Mouse (Mus musculus): Measurements from ENCODE around the gene Ptprm. TPM values are rescaled to one million over a fixed set of nuclear protein-coding genes. Genes with fewer than 3 reads are reported as not detected.

Gene Ptprm
- total RNA-seq, 1 experiment from 2014 or later: not detected

DNA sequence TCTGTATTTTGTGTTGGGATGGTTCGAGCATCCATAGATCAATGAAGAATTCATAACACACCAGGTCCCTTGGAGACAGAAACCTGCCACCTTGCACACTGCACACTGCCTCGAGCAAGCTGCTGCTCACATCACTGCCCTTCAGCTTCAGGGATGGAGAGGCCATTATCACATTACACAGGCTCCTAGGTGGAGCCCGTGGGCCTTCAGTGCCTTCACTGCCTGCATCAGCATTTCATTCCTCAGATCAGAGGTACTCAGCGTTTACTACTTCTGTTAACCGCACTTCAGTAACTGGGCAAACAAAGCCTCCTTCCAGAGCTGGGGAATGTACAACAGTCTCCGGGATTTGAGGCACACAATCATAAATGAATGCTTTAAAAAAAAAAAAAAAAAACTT lies 101.3 kb downstream of the Ptprm start:
- no peak for ATAC-seq (ENCODE audit: extremely low read depth, insufficient number of reproducible peaks, low FRiP score, poor library complexity, severe bottlenecking)

DNA sequence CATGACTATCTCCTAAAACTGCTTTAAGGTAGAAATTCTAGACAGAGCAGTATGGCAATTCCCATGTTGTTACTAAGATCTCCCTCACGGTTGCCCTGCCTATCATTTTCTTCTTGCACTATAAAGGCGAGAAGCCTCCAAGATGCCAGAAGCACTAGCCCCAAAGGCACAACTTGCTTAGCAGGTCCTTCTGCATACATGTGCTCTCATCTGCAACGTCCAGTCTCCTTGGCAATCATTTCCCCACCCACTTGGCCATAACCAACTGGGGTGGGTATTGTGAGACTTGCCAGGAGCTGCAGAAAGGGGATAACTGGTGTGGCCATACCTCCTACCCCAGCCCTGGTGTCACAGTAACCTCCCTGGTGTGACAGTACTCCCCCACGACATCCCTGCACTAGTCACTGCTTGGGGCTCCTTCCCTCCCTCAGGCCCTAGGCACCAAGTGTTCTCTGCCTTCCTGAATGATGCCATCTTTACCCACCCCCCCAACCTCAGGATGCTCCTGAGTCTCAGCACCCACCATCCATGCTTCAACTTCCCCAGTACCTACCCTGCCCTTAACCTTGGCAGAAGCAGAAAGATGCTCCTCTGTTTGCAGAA lies 108.9 kb downstream of the Ptprm start:
- no peak for ATAC-seq (ENCODE audit: extremely low read depth, insufficient number of reproducible peaks, low FRiP score, poor library complexity, severe bottlenecking)

DNA sequence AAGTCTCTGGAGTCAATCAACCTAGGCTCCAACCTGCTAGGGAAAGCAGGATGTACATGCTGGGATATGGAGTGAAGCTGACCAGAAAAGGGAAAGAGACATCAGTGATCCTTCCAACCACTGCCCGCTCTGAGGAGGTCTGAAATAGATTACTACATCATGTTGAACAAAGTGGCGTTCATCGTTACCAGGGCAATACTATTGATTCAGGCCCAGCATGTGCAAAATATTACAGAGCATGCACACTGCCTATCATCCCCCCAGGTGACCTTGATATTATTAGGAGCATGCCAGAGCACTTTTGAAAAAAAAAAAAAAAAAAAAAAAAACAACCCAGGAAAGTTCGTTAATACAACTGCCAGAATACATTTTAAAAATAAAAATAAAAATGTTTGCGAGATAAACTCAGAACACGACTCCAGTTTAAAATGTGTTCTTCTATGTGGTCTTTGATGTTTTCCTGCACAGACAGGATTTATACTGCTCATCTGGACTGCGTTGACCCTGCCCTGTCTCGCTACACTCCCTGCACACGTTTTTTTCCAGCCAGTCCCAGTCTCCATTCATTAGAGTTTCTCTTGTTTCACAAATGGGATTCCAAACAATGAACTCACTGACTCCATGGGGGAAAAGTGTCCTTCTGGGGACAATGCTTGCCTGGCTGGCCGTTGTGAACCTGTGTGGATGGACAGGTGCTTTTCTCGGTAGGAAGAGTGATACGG lies 111.3 kb downstream of the Ptprm start:
- no peak for ATAC-seq (ENCODE audit: extremely low read depth, insufficient number of reproducible peaks, low FRiP score, poor library complexity, severe bottlenecking)

DNA sequence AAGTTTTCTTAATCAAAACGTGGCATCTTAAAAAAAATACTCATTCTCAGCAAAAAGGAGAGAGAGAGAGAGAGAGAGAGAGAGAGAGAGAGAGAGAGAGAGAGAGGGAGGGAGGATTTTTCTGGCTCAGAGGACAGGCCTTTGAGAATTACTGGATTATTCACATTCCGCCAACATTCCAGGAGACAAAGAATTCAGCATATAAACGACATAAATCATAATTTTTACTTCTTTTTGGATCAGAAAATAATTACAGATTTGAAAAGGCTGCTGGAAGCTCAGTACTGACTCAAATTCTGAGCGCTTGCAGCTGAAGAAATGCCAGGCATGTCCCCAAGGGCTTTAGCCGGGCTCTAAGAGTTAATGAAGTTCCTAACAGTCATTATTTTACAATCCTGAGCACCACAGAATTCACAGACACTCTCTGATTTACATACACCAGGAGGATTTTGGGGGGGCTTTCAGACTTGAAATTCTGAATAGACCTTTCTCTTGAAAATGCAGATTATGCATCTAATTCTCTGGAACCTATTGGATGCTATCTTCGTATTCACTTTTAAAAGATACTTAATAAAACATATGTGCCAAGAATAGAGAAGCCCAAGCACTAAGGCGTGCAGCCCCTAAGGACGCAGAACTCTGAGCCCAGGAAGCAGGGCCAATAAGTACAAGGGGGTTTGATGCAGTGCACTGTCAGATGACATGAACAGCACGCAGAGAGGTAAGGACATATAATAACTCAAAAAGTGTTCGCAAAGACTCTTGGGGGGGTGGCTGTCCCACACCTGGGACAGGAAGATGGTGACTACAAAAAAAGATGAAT lies 112.1 kb downstream of the Ptprm start:
- ATAC-seq (ENCODE audit: extremely low read depth, insufficient number of reproducible peaks, low FRiP score, poor library complexity, severe bottlenecking): no peak

DNA sequence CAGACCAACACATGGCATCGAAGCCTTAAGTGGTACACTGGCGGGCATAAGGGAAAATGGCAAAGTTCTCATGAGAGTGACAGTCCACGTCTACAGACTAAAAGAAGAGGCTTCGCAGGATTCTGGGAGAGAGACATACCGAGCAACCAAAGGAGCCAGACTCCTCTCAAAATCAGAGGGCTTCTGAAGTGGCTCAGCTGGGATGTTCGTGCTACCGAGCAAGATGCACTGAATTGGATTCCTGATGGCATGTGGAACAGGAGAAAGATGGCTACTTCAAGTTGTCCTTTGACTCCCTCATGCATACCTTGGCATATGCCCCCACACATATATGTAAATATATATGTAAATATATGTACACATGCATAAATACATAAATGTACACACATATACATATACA lies 115.4 kb downstream of the Ptprm start:
- no peak for ATAC-seq (ENCODE audit: extremely low read depth, insufficient number of reproducible peaks, low FRiP score, poor library complexity, severe bottlenecking)

DNA sequence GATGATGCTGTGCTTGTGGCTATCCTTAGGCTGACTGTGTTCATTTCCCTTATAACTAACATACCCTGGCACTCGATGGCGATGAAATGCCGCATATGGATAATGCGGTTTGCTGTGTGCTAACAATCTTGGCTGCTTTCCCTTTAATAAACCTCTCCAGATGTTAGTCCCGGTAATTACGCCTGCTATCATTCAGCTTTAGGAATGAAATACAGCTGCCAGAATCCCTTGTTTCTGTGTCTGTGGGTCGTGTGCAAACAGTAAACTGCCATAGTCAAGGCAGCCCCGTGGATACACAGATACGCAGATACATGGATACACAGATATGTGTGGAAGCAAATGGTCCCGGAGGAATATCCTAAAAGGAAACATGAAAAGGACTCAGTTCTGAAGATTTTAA lies 116.8 kb downstream of the Ptprm start:
- ATAC-seq (ENCODE audit: extremely low read depth, insufficient number of reproducible peaks, low FRiP score, poor library complexity, severe bottlenecking): no peak

DNA sequence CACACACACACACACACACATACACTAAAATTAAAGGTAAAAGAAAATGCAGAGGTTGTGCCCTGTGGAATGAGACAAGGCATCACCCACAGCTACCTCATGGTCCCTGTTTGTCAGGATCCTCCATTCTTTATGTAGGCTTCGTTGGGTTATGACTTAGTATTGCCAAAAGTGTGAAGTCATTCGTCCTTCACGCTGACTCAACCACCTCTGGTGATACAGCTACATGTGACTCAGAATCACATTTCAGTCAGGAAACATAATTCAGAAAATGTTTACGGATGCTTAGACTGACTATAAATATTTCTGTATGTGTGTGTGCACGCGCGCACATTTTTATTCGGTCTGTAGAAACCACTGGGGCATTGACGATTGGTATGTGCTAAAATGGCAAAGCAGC lies 121.2 kb downstream of the Ptprm start:
- no peak for ATAC-seq (ENCODE audit: extremely low read depth, insufficient number of reproducible peaks, low FRiP score, poor library complexity, severe bottlenecking)

DNA sequence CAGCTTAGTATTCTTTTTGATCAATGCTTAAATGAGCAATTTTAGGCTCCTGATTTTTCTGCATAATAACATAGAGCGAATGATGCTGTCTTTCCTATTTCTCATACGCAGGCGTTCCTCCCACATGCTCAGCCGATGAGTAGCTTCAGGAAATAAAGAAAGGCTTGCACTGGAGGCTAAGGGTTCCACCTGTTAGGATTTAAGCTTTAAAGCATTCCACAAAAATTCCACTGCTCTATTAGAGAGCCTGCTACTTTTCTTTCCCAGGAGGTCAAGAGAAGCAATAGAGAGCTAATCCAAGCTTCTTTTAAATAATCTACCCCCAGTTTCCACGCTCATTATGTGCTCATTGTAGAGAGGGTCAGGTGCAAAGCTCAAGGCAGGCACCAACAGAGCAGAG lies 127.3 kb downstream of the Ptprm start:
- no peak for ATAC-seq (ENCODE audit: extremely low read depth, insufficient number of reproducible peaks, low FRiP score, poor library complexity, severe bottlenecking)

DNA sequence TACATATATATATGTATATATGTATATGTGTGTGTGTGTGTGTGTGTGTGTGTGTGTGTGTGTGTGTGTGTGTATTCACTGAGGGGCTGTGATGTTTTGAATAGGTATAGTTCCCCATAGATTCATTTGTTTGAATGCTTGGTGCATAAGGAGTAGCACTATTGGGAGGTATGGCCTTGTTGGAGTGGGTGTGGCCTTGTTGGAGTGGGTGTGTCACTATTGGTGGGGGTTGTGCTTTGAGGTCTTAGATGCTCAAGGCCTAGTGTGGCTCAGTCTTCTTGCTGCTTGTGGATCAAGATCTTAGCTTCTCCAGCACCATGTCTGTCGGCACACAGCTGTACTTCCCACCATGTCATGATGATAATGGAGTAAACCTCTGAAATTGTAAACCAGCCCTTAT lies 138.9 kb downstream of the Ptprm start:
- ATAC-seq (ENCODE audit: extremely low read depth, insufficient number of reproducible peaks, low FRiP score, poor library complexity, severe bottlenecking): no peak

DNA sequence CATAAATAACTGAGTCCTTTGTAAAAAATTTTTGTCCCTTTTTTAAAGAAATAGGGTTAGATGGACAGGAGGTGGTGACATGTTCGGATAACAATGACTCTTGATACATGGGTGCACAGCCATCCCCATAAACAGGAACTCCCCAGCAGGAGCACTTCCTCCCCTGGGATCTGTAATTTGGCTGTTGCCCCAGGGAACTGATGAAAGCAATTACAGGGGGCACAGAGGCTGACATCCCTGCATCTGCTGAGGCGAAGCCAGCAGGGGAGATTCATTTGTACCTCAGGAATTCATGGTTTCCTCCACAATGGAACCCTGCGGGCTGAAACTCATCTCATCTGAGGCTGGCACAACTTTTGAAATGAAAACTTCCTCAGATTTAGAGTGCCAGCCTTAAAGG lies 140.5 kb downstream of the Ptprm start:
- no peak for ATAC-seq (ENCODE audit: extremely low read depth, insufficient number of reproducible peaks, low FRiP score, poor library complexity, severe bottlenecking)

DNA sequence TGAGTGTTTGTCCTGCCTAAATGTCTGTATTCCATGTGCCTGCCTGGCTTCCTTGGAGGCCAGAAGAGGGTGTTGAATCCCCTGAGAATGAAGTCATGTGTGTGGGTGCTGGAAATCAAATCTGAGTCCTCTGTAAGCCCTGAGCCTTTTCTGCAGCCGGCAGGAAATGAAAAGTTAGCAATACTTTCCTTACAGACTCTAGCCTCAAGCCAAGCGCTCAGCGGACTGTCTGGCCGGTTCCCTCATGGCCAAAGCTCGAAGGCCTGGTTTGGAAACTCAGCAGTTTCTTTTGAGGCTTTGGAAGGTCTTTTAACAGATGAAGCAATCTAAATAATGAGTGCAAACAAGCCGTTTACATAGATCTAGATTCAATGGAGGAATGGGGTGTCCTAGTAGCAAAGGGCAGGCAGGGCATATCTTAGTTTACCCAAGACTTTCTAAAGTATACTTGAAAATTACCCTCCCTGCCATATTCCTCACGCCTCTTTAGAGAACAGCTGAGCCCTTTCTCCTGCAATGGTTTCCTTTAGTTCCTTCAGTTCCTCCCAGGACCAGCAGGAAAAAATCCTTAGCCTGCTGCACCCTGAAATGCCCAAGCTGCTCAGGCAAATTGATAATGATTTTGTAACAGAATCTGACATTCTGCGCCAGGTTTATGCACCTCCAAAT lies 144.4 kb downstream of the Ptprm start:
- ATAC-seq (ENCODE audit: extremely low read depth, insufficient number of reproducible peaks, low FRiP score, poor library complexity, severe bottlenecking): no peak

DNA sequence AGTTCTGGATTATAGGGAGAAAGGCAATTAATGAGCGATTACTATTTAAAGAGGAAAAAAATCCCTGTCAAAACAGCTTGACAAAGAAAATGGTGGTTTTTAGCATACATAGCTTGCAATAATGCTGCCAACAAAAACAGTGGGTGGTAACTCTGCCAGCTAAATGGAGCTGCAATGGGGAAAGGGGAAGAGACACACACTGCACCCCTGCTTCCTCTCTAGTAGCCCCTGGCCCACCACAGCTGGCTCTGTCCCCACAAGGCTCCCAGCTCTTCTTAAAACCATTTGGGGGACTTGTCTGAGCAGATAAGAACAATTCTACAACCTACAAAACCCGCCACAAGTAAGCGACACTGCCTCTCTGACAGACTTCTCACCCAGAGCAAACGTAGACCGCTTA lies 145.7 kb downstream of the Ptprm start:
- no peak for ATAC-seq (ENCODE audit: extremely low read depth, insufficient number of reproducible peaks, low FRiP score, poor library complexity, severe bottlenecking)

DNA sequence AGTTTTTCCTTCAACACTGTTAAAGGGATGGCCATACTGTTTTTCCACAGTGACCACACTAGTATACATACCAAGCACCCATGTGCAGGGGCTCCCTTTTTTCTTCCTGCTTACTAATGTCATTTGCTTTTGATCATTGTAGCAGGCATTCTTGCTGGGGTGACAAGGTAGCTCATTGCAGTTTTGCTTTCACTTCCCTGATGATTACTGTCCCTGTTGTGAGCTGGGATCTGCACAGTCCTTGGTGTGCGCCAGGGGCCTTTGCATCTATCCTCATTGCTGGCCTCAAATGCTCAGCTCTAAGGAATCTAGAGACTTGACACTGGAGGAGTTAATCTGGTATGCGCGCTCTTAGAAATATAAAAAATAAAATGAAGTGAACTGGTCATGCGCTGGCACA lies 147.3 kb downstream of the Ptprm start:
- no peak for ATAC-seq (ENCODE audit: extremely low read depth, insufficient number of reproducible peaks, low FRiP score, poor library complexity, severe bottlenecking)

DNA sequence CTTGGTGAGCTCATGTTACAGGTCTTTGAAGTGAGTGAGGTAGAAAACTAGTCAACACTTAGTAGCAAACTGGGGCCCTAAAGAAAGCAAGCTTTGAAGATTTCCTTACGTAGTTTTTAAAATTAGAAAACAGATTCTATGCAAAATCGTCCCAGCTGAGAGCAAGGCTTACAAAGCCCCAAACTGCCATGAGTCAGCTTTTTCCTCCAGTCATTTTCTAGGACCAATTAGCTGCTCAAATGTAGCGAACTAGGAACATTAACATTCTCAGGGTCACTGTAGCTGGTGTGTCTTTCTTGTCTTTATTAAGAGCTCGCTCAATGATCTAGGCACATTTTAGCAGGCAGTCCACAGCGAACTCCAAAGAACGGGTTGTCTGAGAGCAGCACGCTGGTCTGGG lies 153.1 kb downstream of the Ptprm start:
- ATAC-seq (ENCODE audit: extremely low read depth, insufficient number of reproducible peaks, low FRiP score, poor library complexity, severe bottlenecking): no peak

DNA sequence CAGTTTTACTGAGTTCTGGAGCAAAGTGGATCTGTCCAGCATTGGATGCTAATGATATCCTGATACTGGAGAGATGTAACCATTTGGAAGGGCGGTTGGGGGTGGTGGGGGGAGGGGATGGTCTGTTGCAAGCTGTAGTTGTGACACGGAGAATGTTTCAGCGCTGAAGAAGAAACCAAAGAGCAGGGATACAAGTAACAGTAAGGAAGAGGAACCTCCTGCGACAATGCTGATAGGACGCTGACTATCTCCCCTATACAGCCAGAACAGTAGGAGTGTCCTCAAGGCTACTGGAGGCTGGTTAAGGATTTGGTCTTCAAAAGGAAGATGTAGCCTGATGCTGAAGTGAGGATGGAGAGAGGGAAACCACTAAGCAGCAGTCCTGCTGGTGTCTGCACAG lies 160.5 kb downstream of the Ptprm start:
- no peak for ATAC-seq (ENCODE audit: extremely low read depth, insufficient number of reproducible peaks, low FRiP score, poor library complexity, severe bottlenecking)

DNA sequence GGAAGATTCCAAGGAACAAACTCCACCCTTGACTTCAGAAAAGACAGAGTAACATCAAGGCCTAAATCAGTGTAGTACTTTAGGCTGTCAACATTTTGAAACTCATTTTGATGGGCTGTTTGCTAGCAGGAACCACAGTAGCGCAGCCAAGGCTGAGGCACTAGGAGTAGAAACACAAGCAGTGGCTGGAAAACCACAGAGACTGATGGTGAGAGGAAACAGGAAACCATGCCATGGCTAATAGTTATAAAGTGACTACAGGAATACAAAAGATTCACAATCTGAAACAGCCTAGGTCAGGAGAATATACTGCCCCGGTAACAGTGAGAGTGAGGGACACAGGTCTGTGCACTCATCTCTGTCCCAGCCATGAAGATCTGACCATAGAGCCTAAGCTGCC lies 165.7 kb downstream of the Ptprm start:
- ATAC-seq (ENCODE audit: extremely low read depth, insufficient number of reproducible peaks, low FRiP score, poor library complexity, severe bottlenecking): no peak

DNA sequence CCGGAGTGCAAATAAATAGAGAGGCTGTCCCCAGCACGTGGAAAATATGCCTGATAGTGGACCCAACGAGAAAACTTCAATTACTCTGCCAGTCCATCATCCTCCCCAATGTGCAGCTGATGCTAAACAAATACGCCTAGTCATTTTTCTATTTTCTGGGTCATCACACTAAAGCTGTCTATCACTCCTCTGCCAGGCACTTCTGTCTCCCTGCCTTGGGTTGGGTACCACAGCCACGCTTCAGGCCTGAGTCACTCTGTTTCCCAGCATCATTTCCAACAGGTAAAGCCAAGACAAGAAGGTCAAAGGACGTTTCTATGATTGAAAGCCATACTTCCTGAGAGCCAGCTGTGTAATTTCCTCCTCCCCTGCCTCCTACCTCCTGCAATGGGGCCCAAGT lies 167.4 kb downstream of the Ptprm start:
- no peak for ATAC-seq (ENCODE audit: extremely low read depth, insufficient number of reproducible peaks, low FRiP score, poor library complexity, severe bottlenecking)

DNA sequence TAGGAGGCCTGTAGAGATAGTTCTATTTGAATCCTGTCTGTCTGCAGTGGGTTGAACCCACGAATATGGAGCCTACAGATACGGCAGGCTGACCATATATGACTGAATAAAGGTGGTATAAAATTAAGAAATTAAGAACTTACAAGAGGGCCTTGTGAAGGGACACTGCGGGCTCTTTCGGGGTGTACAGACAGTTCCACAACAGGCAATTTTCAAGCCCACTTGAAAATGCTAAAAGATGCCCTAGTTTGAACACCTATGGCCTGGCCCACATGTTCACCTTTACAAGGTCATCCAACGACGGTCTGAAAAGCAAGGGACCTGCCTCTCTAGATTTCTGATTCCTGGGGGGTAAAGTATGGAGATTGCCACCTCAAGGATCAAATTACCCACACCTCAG lies 168.3 kb downstream of the Ptprm start:
- no peak for ATAC-seq (ENCODE audit: extremely low read depth, insufficient number of reproducible peaks, low FRiP score, poor library complexity, severe bottlenecking)

DNA sequence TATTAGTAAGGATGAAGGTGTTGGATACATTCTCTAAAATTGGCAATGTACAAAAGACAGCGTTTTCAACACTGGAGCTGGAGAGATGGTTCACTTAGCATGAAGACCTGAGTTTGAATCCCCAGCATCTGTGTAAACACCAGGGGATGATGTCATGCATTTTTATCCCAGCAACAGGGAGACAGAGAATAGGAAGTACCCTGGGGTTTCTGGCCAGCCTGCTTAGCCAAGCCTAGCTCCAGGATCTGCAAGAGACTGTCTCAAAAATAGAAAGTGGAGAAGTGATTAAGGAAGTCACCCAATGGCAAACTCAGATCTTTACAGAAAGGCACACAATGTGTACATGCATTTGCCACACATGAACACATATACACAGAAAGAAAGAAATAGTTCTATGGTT lies 174.8 kb downstream of the Ptprm start:
- no peak for ATAC-seq (ENCODE audit: extremely low read depth, insufficient number of reproducible peaks, low FRiP score, poor library complexity, severe bottlenecking)
